ENCODE assay signal across 25 mouse cellular contexts in the genomic region with DNA sequence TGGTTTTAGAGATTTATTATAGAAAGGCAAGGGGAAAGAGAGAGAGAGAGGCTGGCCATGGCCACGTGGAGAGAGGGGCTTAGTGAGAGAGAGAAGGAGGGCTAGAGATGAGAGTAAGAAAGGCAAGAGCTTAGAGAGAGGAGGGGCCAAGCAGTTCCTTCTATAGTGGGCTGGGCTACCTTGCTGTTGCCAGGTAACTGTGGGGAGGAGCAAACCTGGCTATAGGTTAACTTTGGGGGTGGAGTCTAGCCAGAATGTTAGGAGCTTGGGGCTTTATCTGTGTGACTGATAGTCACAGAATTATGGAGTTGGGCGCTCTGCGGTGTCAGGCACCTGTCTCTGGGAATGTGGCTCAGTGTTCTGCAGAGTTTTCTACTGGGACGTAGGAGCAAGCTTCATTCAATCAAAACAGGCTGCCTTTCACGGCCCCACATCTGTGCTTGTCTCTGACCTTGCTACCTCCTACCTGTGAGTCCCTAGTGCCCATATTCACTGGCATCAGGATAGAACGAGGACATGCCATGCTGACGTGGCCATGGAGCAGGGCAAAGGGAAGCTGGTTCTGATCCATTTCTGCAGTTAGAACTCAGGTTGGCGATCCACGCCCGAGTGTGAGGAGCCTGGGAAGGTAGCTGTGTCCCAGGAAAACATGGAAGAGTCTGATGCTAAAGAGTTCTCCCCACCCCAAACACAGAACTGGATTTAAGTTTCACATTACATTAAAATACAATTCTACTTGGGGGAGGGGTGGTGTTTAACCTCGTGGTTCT. TPM values are rescaled to one million over a fixed set of nuclear protein-coding genes. Genes with fewer than 3 reads are reported as not detected.
"Had no signal": no experiment of that assay in that cellular context is flagged by ENCODE, and none has a peak within 500 bp of the region (broad histone marks: within the 10 kb centered on the region; RNA-seq: fewer than 3 reads in every experiment).

No protein-coding gene starts in this region.

- H3K9me3 ChIP-seq: lung, embryonic 15.5 days; midbrain, embryonic 13.5 days; midbrain, embryonic 15.5 days; neural tube, embryonic 12.5 days had no signal

- H3K4me3 ChIP-seq: lung, embryonic 15.5 days; megakaryocyte, embryonic 14.5 days; midbrain, embryonic 13.5 days; midbrain, embryonic 15.5 days; neural tube, embryonic 12.5 days had no signal

- H3K27ac ChIP-seq: lung, embryonic 15.5 days; macrophage; midbrain, embryonic 13.5 days; midbrain, embryonic 15.5 days; neural tube, embryonic 12.5 days had no signal

- H3K4me1 ChIP-seq: lung, embryonic 15.5 days; megakaryocyte, embryonic 14.5 days; midbrain, embryonic 13.5 days; midbrain, embryonic 15.5 days; neural tube, embryonic 12.5 days had no signal

- DNase-seq: liver, postnatal 0 days; lung, adult 2 months; lung, postnatal 14 days; lung, postnatal 36 days; right cerebral cortex, postnatal 25 days; right cerebral cortex, postnatal 4 days; spleen, adult 18-20 months; thymus, adult 18-20 months; thymus, postnatal 14 days; thymus, postnatal 36 days had no signal

- H3K27me3 ChIP-seq: lung, embryonic 15.5 days; megakaryocyte, embryonic 14.5 days; midbrain, embryonic 13.5 days; midbrain, embryonic 15.5 days; neural tube, embryonic 12.5 days had no signal

- H3K36me3 ChIP-seq: lung, embryonic 15.5 days; midbrain, embryonic 13.5 days; midbrain, embryonic 15.5 days; neural tube, embryonic 12.5 days had no signal

RNA-seq across cellular contexts. Expression of gene Fetub, which starts 13.5 kb away (rescaled TPM):
- total RNA-seq: megakaryocyte progenitor cell, adult 5-6 weeks; midbrain, postnatal 0 days; monocyte, adult 5-6 weeks; neutrophil, adult 5-6 weeks had no signal
- polyA plus RNA-seq: lung, embryonic 15.5 days; macrophage; midbrain, embryonic 13.5 days; midbrain, embryonic 15.5 days; neural tube, embryonic 12.5 days; neural tube, embryonic 14.5 days; small intestine, adult 2 months had no signal

RNA-seq across cellular contexts. Expression of gene Hrg, which starts 19.3 kb away (rescaled TPM):
- total RNA-seq: megakaryocyte progenitor cell, adult 5-6 weeks; midbrain, postnatal 0 days; monocyte, adult 5-6 weeks; neutrophil, adult 5-6 weeks had no signal
- polyA plus RNA-seq: lung, embryonic 15.5 days; macrophage; midbrain, embryonic 13.5 days; midbrain, postnatal 0 days; neural tube, embryonic 12.5 days; small intestine, adult 2 months; stomach, embryonic 14.5 days; stomach, embryonic 16.5 days; thymus, postnatal 0 days had no signal

RNA-seq across cellular contexts. Expression of gene Ahsg, which starts 40.5 kb away (rescaled TPM):
- total RNA-seq: megakaryocyte progenitor cell, adult 5-6 weeks; midbrain, postnatal 0 days; monocyte, adult 5-6 weeks; neutrophil, adult 5-6 weeks had no signal
- polyA plus RNA-seq: macrophage; midbrain, embryonic 15.5 days; small intestine, adult 2 months; thymus, postnatal 0 days had no signal
